Mouse (Mus musculus) liver, embryonic 13.5 days (tissue): ENCODE data around the gene Rundc3b. TPM values are rescaled to one million over a fixed set of nuclear protein-coding genes. Genes with fewer than 3 reads are reported as not detected.
A peak's percentile ranks its signal among the peaks of the same experiment; 100 is the strongest.

Source experiments
- ATAC-seq: fragments of 200-750 bp; cut with Nextera tagmentation; 2 replicates; pipeline ENCODE4 v1.8.0; 2017; ENCODE audit warnings: low read depth, mild to moderate bottlenecking, moderate number of reproducible peaks, moderate library complexity
- DNase-seq: peaks from one replicate; pipeline ENCODE4 v3.0.0; 2022
- H3K27ac ChIP-seq: fragments of 300-500 bp; sonication (generic); 2 replicates; pipeline ENCODE4 v1.5.1; 2015; ENCODE audit warnings: moderate library complexity, mild to moderate bottlenecking, inconsistent platforms
- H3K27me3 ChIP-seq: fragments of 300-500 bp; sonication (generic); 2 replicates; pipeline ENCODE4 v1.6.1; 2015; ENCODE audit warnings: mild to moderate bottlenecking, inconsistent platforms
- H3K36me3 ChIP-seq: fragments of 300-500 bp; sonication (generic); 2 replicates; pipeline ENCODE4 v1.6.1; 2015; ENCODE audit warnings: mild to moderate bottlenecking, inconsistent platforms
- H3K4me1 ChIP-seq: fragments of 300-500 bp; sonication (generic); replicated peaks from 2 replicates; pipeline ENCODE4 v1.6.1; 2015; ENCODE audit warnings: inconsistent platforms
- H3K4me2 ChIP-seq: fragments of 300-500 bp; sonication (generic); 2 replicates; pipeline ENCODE4 v1.6.1; 2015; ENCODE audit warnings: inconsistent platforms, mild to moderate bottlenecking, moderate library complexity
- H3K4me3 ChIP-seq: fragments of 300-500 bp; sonication (generic); replicated peaks from 2 replicates; pipeline ENCODE4 v1.5.1; 2015; ENCODE audit warnings: mild to moderate bottlenecking, inconsistent platforms
- H3K9ac ChIP-seq: fragments of 300-500 bp; sonication (generic); 2 replicates; pipeline ENCODE4 v1.6.1; 2015; ENCODE audit warnings: mild to moderate bottlenecking, inconsistent platforms
- H3K9me3 ChIP-seq: fragments of 300-500 bp; sonication (generic); replicated peaks from 2 replicates; pipeline ENCODE4 v1.6.1; 2016; ENCODE audit warnings: inconsistent platforms
- WGBS: fragments of 180-500 bp; shearing (Covaris S2); methylation state at CpG from one replicate; pipeline ENCODE4 v1.1.7; 2015; ENCODE audit not compliant: insufficient replicate concordance; 5-methylcytosine and 5-hydroxymethylcytosine counted together
- polyA plus RNA-seq: library from polyadenylated mRNA; unstranded; fragments of >200 nt; fragmentation: Nextera tagmentation; extraction: Ambion mirVana; gene quantifications from 2 replicates; pipeline ENCODE4 v1.2.1, GENCODE M21; 2015

The Rundc3b gene
- polyA plus RNA-seq, 1 experiment from 2014 or later: 0.18 TPM

GRCm38 (mm10) chr5:8622071-8622595, 619 bp downstream of the Rundc3b start:
- 1% methylated on average over 42 of the region's 49 CpGs for WGBS
- ATAC-seq: peak; percentile 51
- Histone ChIP-seq H3K4me1 (peaks cover 8% of the 10 kb centered on the region), H3K27ac (no peak overlapping the region), H3K9ac (peak overlapping the region; percentile 43), H3K27me3 (peaks cover 21% of the 10 kb centered on the region), H3K4me3 (peak overlapping the region; percentile 64), H3K9me3 (no peaks in the 10 kb centered on the region), H3K36me3 (no peaks in the 10 kb centered on the region), H3K4me2 (peak overlapping the region; percentile 89)
- DNase-seq: peak; percentile 1

- no peak overlapping the region for H3K4me2 ChIP-seq
- H3K9me3 ChIP-seq: no peaks in the 10 kb centered on the region
- no peaks in the 10 kb centered on the region for H3K27me3 ChIP-seq
- no peaks in the 10 kb centered on the region for H3K4me1 ChIP-seq
- ATAC-seq (no peak), DNase-seq (no peak)
- H3K9ac ChIP-seq: no peak overlapping the region
- H3K27ac ChIP-seq: no peak overlapping the region
- H3K36me3 ChIP-seq: no peaks in the 10 kb centered on the region
- WGBS: 39% methylated on average over 3 of the region's 3 CpGs
- H3K4me3 ChIP-seq: no peak overlapping the region
Observed at GRCm38 (mm10) chr5:8571118-8571517, 51.6 kb downstream of the Rundc3b start.

- H3K27me3 ChIP-seq: no peaks in the 10 kb centered on the region
- no peak overlapping the region for H3K4me2 ChIP-seq
- DNase-seq: no peak
- 54% methylated on average over 3 of the region's 3 CpGs for WGBS
- H3K36me3 ChIP-seq: no peaks in the 10 kb centered on the region
- H3K4me3 ChIP-seq: no peak overlapping the region
- no peak overlapping the region for H3K9ac ChIP-seq
- no peak for ATAC-seq
- no peaks in the 10 kb centered on the region for H3K4me1 ChIP-seq
- no peak overlapping the region for H3K27ac ChIP-seq
- H3K9me3 ChIP-seq: no peaks in the 10 kb centered on the region
Observed at GRCm38 (mm10) chr5:8566867-8567266, 55.9 kb downstream of the Rundc3b start.

- Histone ChIP-seq H3K4me1 (no peaks in the 10 kb centered on the region), H3K9me3 (no peaks in the 10 kb centered on the region), H3K4me3 (no peak overlapping the region), H3K27ac (no peak overlapping the region), H3K9ac (no peak overlapping the region), H3K27me3 (no peaks in the 10 kb centered on the region), H3K36me3 (no peaks in the 10 kb centered on the region), H3K4me2 (no peak overlapping the region)
- DNase-seq (no peak), ATAC-seq (no peak)
- WGBS: 39% methylated on average over 4 of the region's 5 CpGs
Observed at GRCm38 (mm10) chr5:8544512-8544911, 78.2 kb downstream of the Rundc3b start.

GRCm38 (mm10) chr5:8542631-8543207, 80.0 kb downstream of the Rundc3b start:
- 58% methylated on average over 3 of the region's 3 CpGs for WGBS
- H3K4me2 ChIP-seq: no peak overlapping the region
- no peak overlapping the region for H3K4me3 ChIP-seq
- H3K4me1 ChIP-seq: no peaks in the 10 kb centered on the region
- no peak overlapping the region for H3K9ac ChIP-seq
- no peaks in the 10 kb centered on the region for H3K9me3 ChIP-seq
- ATAC-seq: no peak
- H3K36me3 ChIP-seq: no peaks in the 10 kb centered on the region
- no peaks in the 10 kb centered on the region for H3K27me3 ChIP-seq
- no peak for DNase-seq
- no peak overlapping the region for H3K27ac ChIP-seq

- no peak for ATAC-seq
- Histone ChIP-seq H3K27ac (no peak overlapping the region), H3K9ac (no peak overlapping the region), H3K36me3 (no peaks in the 10 kb centered on the region), H3K9me3 (no peaks in the 10 kb centered on the region), H3K4me2 (no peak overlapping the region), H3K27me3 (no peaks in the 10 kb centered on the region), H3K4me3 (no peak overlapping the region), H3K4me1 (no peaks in the 10 kb centered on the region)
- no peak for DNase-seq
- WGBS: 67% methylated on average over 7 of the region's 7 CpGs
Observed at GRCm38 (mm10) chr5:8541120-8542117, 81.3 kb downstream of the Rundc3b start.

- H3K4me2 ChIP-seq: no peak overlapping the region
- ATAC-seq: no peak
- 47% methylated on average over 3 of the region's 3 CpGs for WGBS
- no peak overlapping the region for H3K9ac ChIP-seq
- H3K36me3 ChIP-seq: no peaks in the 10 kb centered on the region
- no peaks in the 10 kb centered on the region for H3K4me1 ChIP-seq
- H3K27me3 ChIP-seq: no peaks in the 10 kb centered on the region
- no peaks in the 10 kb centered on the region for H3K9me3 ChIP-seq
- no peak for DNase-seq
- no peak overlapping the region for H3K4me3 ChIP-seq
- no peak overlapping the region for H3K27ac ChIP-seq
Observed at GRCm38 (mm10) chr5:8519006-8519405, 103.7 kb downstream of the Rundc3b start.

- H3K36me3 ChIP-seq: no peaks in the 10 kb centered on the region
Observed at GRCm38 (mm10) chr5:8491778-8492177, 131.0 kb downstream of the Rundc3b start.

GRCm38 (mm10) chr5:8489471-8490110, 133.2 kb downstream of the Rundc3b start:
- H3K9me3 ChIP-seq: no peaks in the 10 kb centered on the region
- H3K4me3 ChIP-seq: no peak overlapping the region
- WGBS: 42% methylated on average over 6 of the region's 6 CpGs
- H3K27ac ChIP-seq: no peak overlapping the region
- H3K36me3 ChIP-seq: no peaks in the 10 kb centered on the region
- no peak overlapping the region for H3K9ac ChIP-seq
- no peaks in the 10 kb centered on the region for H3K27me3 ChIP-seq
- no peak overlapping the region for H3K4me2 ChIP-seq
- ATAC-seq (no peak), DNase-seq (no peak)
- no peaks in the 10 kb centered on the region for H3K4me1 ChIP-seq

More at GRCm38 (mm10) chr5:8491778-8492177, 131.0 kb downstream of the Rundc3b start:
- DNase-seq (no peak), ATAC-seq (no peak)
- no peaks in the 10 kb centered on the region for H3K9me3 ChIP-seq
- no peak overlapping the region for H3K4me3 ChIP-seq
- WGBS: 52% methylated on average over 4 of the region's 4 CpGs
- H3K4me2 ChIP-seq: no peak overlapping the region
- no peak overlapping the region for H3K27ac ChIP-seq
- no peak overlapping the region for H3K9ac ChIP-seq
- H3K27me3 ChIP-seq: no peaks in the 10 kb centered on the region
- H3K4me1 ChIP-seq: no peaks in the 10 kb centered on the region

- Histone ChIP-seq H3K27ac (no peak overlapping the region), H3K9ac (no peak overlapping the region), H3K4me1 (no peaks in the 10 kb centered on the region), H3K4me3 (no peak overlapping the region), H3K27me3 (no peaks in the 10 kb centered on the region), H3K9me3 (no peaks in the 10 kb centered on the region), H3K4me2 (no peak overlapping the region), H3K36me3 (no peaks in the 10 kb centered on the region)
- WGBS: 85% methylated on average over 2 of the region's 2 CpGs
- ATAC-seq: no peak
- DNase-seq: no peak
Observed at GRCm38 (mm10) chr5:8488701-8489297, 134.0 kb downstream of the Rundc3b start.
